Mouse (Mus musculus): ENCODE results near the gene Gm17604.

Gene Gm17604

DNA sequence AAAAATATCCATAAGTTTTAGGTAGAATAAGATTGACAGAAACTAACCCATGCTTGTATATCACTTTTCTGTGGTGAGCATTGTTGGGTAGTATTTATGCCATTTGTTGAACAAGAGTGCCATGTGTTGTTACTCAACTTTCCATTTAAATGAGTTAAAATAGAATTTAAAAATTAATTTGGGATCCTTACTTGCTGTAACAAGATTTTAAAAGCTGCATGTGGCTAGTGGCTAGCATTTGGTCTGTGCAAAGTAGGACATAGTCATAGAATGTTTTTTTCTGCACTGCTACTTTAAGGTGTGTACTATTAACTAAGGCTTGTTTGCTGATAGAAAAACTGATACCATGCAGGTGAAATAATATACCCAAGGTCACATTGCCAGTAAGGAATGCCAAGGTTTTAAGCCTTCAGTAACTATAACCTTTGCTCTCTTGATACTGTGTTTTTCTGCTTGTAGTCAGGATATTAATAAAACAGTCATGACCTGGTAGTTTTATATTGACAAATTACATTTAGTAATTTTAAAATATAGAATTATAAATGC is at the start of gene Gm17604:
Gene Gm17604 (minus strand): TSS at position 51 of the 546 bp plus-strand sequence.
- DNase-seq (ENCODE audit: low spot score), result no peak

- DNase-seq (ENCODE audit: low spot score), result no peak
Measured at GRCm38 (mm10) chrX:165049929-165050328, 45.3 kb upstream of the Gm17604 start.

DNA sequence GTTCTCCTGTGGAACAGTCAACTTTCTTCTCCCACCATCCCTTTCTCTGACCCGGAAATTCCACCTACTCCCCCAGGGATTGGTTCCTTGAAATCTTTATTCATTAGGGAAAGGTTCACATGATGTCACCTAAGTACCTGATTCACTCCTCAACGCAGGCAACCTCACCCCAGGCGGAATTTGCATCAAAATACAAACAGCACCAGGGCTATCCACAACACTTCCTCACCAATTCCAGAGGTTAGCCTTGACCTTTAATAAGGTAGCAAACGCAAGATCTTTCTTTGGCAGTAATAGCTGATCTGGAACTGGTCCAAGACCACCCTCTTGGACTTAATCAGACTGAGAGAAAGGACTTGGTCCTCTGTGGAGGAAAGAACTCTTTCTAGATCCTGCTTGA is 1.5 kb downstream of the Gm17604 start:
- DNase-seq (ENCODE audit: low spot score), result no peak

- DNase-seq (ENCODE audit: low spot score), result peak; percentile 89
Measured at GRCm38 (mm10) chrX:164980193-164980775, 24.3 kb downstream of the Gm17604 start, which contains the start of the genes Mospd2 and Fancb. Gene Mospd2, minus strand, starts transcription at chrX:164980375. Gene Fancb, plus strand, starts transcription at chrX:164980592.

DNA sequence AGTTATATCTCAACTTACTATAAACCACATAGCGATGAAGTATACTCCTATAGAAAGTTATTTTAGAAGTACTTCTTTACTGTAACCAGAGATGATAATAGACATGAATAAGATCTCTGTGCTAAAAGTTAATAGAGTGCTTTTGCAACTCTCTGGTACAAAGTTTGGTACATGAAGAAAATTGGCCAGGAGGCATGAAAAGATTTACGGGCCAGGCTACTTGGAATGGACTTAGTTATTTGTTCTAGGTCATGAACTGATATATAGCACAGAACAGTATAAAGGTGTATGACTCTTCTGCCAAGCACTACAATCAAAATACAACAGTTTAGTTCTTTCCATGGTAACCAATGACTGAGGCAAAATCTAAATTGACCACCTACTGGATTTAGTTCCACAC is 25.8 kb downstream of the Gm17604 start:
- no peak for DNase-seq (ENCODE audit: low spot score)

DNA sequence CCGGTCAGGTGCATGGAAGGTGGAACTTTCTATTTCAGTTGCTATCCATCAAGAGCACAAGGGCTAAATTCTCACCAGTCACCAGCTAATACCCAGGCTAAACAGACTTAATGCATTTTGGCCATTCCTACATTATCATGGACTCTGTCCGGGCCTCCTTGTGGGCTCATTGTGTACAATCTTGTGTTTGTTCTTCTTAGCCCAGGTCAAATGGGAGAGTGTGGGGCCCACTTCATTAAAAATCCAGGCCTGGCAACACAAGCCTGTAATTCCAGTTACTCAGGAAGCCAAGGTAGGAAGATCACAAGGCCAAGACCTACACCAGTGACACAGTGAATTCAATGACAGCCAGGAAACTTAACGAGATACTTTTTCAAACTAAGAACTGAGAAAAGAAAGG is 33.4 kb downstream of the Gm17604 start:
- no peak for DNase-seq (ENCODE audit: low spot score)

- DNase-seq (ENCODE audit: low spot score), result no peak
Measured at GRCm38 (mm10) chrX:164965750-164966448, 38.7 kb downstream of the Gm17604 start.

All from embryo, embryonic 10.5 days (tissue).